Mouse (Mus musculus) liver, adult 2 months (tissue): ENCODE results near the gene Zfp771.

ENCODE experiments used
- CTCF ChIP-seq: fragments of 200-500 bp; IDR thresholded peaks from 2 replicates; pipeline ENCODE4 v1.5.1; 2011; ENCODE audit warnings: low read depth, low read length, control low read depth
- POLR2A ChIP-seq: fragments of 200-500 bp; IDR thresholded peaks from 2 replicates; pipeline ENCODE4 v1.6.1; 2011; ENCODE audit warnings: low read length, control low read depth; ENCODE audit not compliant: insufficient read depth; ENCODE audit errors: extremely low read depth

DNA sequence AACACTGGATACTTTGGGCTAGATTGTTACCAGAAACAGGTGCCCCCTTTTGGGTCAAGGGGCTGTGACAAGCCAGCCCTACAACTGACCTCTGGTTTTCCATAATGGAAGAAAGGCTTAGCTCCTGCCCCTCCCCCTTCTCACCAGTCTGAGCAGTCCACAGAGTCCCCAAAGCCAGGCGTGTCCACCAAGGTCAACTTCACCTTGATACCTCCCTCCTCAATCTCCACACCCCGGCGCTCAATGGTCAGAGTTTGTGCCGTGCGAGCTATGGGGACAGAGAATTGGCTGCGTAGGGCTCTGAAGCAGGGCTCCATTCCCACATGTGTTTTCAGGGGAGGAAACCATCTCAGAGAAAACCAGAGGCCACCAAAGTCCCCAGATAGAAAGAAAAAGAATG, 26.6 kb upstream of the Zfp771 start:
- TF ChIP-seq CTCF (no peak), POLR2A (no peak)
